Mouse (Mus musculus) midbrain, embryonic 15.5 days (tissue): ENCODE measurements around the gene Pcgf3. TPM values are rescaled to one million over a fixed set of nuclear protein-coding genes. Genes with fewer than 3 reads are reported as not detected.

Experiments used
- ATAC-seq: fragments of 200-750 bp; cut with Nextera tagmentation; replicated peaks from 2 replicates; pipeline ENCODE4 v1.8.0; 2017; ENCODE audit warnings: moderate TSS enrichment
- H3K27ac ChIP-seq: fragments of 300-500 bp; sonication (generic); 2 replicates; pipeline ENCODE4 v1.5.1; 2015; ENCODE audit warnings: mild to moderate bottlenecking, inconsistent platforms
- H3K27me3 ChIP-seq: fragments of 300-500 bp; sonication (generic); replicated peaks from 2 replicates; pipeline ENCODE4 v1.6.1; 2015; ENCODE audit warnings: inconsistent platforms
- H3K36me3 ChIP-seq: fragments of 300-500 bp; sonication (generic); replicated peaks from 2 replicates; pipeline ENCODE4 v1.6.1; 2015; ENCODE audit warnings: inconsistent platforms
- H3K4me1 ChIP-seq: fragments of 300-500 bp; sonication (generic); 2 replicates; pipeline ENCODE4 v1.6.1; 2015; ENCODE audit warnings: inconsistent platforms
- H3K4me2 ChIP-seq: fragments of 300-500 bp; sonication (generic); 2 replicates; pipeline ENCODE4 v1.6.1; 2015; ENCODE audit warnings: inconsistent platforms, mild to moderate bottlenecking, moderate library complexity
- H3K4me3 ChIP-seq: fragments of 300-500 bp; sonication (generic); 2 replicates; pipeline ENCODE4 v1.5.1; 2015; ENCODE audit warnings: mild to moderate bottlenecking, inconsistent platforms
- H3K9ac ChIP-seq: fragments of 300-500 bp; sonication (generic); 2 replicates; pipeline ENCODE4 v1.6.1; 2015; ENCODE audit warnings: mild to moderate bottlenecking, inconsistent platforms
- H3K9me3 ChIP-seq: fragments of 300-500 bp; sonication (generic); 2 replicates; pipeline ENCODE4 v1.6.1; 2016; ENCODE audit warnings: inconsistent platforms
- WGBS: fragments of 180-500 bp; shearing (Covaris S2); methylation state at CpG from one replicate; pipeline ENCODE4 v1.1.7; 2015; ENCODE audit warnings: mixed read lengths; 5-methylcytosine and 5-hydroxymethylcytosine counted together
- polyA plus RNA-seq: library from polyadenylated mRNA; unstranded; fragments of >200 nt; fragmentation: Nextera tagmentation; extraction: Ambion mirVana; gene quantifications from 2 replicates; pipeline ENCODE4 v1.2.1, GENCODE M21; 2015

Gene Pcgf3
- polyA plus RNA-seq, 1 experiment from 2014 or later = 32.2 TPM

GRCm38 (mm10) chr5:108450837-108451540 is 10.0 kb upstream of the Pcgf3 start:
- Histone ChIP-seq H3K27me3 (peaks cover 15% of the 10 kb centered on the region), H3K9ac (no peak overlapping the region), H3K4me1 (no peaks in the 10 kb centered on the region), H3K4me2 (no peak overlapping the region), H3K27ac (no peak overlapping the region), H3K9me3 (no peaks in the 10 kb centered on the region), H3K4me3 (no peak overlapping the region), H3K36me3 (no peaks in the 10 kb centered on the region)
- WGBS = 77% methylated on average over 8 of the region's 8 CpGs
- ATAC-seq = no peak

GRCm38 (mm10) chr5:108451611-108452010 is 9.4 kb upstream of the Pcgf3 start:
- no peak overlapping the region for H3K4me3 ChIP-seq
- no peak overlapping the region for H3K27ac ChIP-seq
- H3K36me3 ChIP-seq = no peaks in the 10 kb centered on the region
- no peak overlapping the region for H3K9ac ChIP-seq
- no peak overlapping the region for H3K4me2 ChIP-seq
- no peak for ATAC-seq
- peaks cover 15% of the 10 kb centered on the region for H3K27me3 ChIP-seq
- whole genome bisulfite sequencing = 72% methylated on average over 1 of the region's 1 CpGs
- H3K9me3 ChIP-seq = no peaks in the 10 kb centered on the region
- no peaks in the 10 kb centered on the region for H3K4me1 ChIP-seq

GRCm38 (mm10) chr5:108452422-108452821 is 8.6 kb upstream of the Pcgf3 start:
- H3K36me3 ChIP-seq = no peaks in the 10 kb centered on the region
- ATAC-seq = no peak
- no peak overlapping the region for H3K27ac ChIP-seq
- H3K9me3 ChIP-seq = no peaks in the 10 kb centered on the region
- H3K4me3 ChIP-seq = no peak overlapping the region
- H3K27me3 ChIP-seq = peaks cover 15% of the 10 kb centered on the region
- no peaks in the 10 kb centered on the region for H3K4me1 ChIP-seq
- no peak overlapping the region for H3K9ac ChIP-seq
- H3K4me2 ChIP-seq = no peak overlapping the region
- 86% methylated on average over 1 of the region's 1 CpGs for WGBS

DNA sequence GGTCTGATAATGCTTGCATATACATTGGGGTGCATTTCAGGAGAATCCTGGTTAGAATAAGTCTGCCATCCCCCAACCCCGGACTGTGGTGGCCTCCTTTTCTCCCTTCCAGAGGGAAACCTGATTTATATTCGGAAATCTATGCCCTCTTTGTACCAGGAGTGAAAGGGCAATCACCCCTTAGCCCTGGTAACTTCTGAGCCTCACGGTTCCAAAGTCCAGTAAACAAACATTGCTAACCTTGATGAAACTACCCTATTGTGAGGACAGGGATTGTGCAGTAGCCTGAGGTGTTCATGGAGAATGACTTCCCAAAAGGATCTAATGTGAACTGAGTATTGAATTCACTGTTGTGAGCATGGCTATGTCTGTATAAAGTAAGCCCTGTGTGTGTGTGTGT is 6.9 kb upstream of the Pcgf3 start:
- no peak overlapping the region for H3K9ac ChIP-seq
- no peaks in the 10 kb centered on the region for H3K4me1 ChIP-seq
- no peak overlapping the region for H3K27ac ChIP-seq
- H3K36me3 ChIP-seq = no peaks in the 10 kb centered on the region
- peaks cover 14% of the 10 kb centered on the region for H3K27me3 ChIP-seq
- no peak overlapping the region for H3K4me3 ChIP-seq
- no peaks in the 10 kb centered on the region for H3K9me3 ChIP-seq
- no peak for ATAC-seq
- 42% methylated on average over 3 of the region's 3 CpGs for WGBS
- H3K4me2 ChIP-seq = no peak overlapping the region

DNA sequence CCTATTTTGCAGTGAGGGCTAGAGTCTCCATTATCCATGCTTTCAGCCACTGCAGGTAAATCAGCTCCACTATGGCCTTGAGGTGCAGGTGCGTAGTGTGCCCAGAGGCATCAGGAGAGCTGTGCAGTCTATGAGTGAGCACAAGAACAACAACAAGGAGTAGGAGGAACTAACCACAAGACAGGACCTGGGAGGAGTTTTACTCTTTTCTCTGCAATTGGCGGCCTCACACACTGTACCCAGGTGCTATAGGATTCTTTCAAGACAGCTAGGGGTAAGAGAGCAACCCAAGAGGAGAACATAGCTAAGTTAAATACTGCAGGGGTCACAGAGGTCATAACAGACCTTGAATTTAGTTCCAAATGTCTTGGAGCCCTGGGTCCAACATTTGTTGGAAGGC is 2.3 kb upstream of the Pcgf3 start:
- peaks cover 6% of the 10 kb centered on the region for H3K27me3 ChIP-seq
- H3K27ac ChIP-seq = no peak overlapping the region
- H3K36me3 ChIP-seq = no peaks in the 10 kb centered on the region
- no peak overlapping the region for H3K4me2 ChIP-seq
- no peaks in the 10 kb centered on the region for H3K9me3 ChIP-seq
- WGBS = 78% methylated on average over 2 of the region's 2 CpGs
- H3K4me3 ChIP-seq = no peak overlapping the region
- peaks cover 23% of the 10 kb centered on the region for H3K4me1 ChIP-seq
- ATAC-seq = no peak
- H3K9ac ChIP-seq = no peak overlapping the region

GRCm38 (mm10) chr5:108460461-108460860 is 571 bp upstream of the Pcgf3 start:
- Histone ChIP-seq H3K4me1 (peaks cover 32% of the 10 kb centered on the region), H3K27me3 (peaks cover 6% of the 10 kb centered on the region), H3K27ac (no peak overlapping the region), H3K9me3 (no peaks in the 10 kb centered on the region), H3K36me3 (no peaks in the 10 kb centered on the region), H3K9ac (peak overlapping the region; percentile 100; the same call in 1 of the 2 replicates), H3K4me2 (peak overlapping the region; percentile 95), H3K4me3 (peak overlapping the region; percentile 97)
- 44% methylated on average over 6 of the region's 6 CpGs for WGBS
- peak; percentile 38 for ATAC-seq

DNA sequence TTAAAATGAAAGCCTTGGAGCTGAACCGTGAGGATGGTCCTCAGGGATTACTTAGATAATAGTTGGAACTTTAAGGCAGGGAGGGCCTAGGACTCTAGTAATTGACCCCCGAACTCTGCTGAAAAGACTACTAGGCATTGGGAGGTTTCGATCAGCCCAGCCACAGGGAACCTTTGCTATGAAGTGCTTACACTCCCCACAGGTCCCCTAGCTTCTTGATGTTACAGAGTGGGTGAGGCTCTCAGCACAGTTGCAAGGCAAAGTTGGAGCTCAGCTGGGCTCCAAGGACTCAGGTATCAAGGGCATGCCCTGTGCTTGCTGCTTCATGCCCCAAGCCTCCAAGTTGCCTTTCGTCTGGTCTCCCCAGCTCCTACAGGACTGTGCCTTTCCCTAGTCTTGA is 1.4 kb downstream of the Pcgf3 start:
- Histone ChIP-seq H3K9ac (peak overlapping the region; percentile 100), H3K36me3 (no peaks in the 10 kb centered on the region), H3K9me3 (no peaks in the 10 kb centered on the region), H3K4me3 (peak overlapping the region; percentile 97), H3K27ac (0 out of 2 replicates have a peak overlapping the region, but pooled peaks have one; percentile 87), H3K4me1 (peaks cover 48% of the 10 kb centered on the region), H3K27me3 (peaks cover 6% of the 10 kb centered on the region), H3K4me2 (peak overlapping the region; percentile 95)
- no peak for ATAC-seq
- WGBS = 45% methylated on average over 4 of the region's 4 CpGs

DNA sequence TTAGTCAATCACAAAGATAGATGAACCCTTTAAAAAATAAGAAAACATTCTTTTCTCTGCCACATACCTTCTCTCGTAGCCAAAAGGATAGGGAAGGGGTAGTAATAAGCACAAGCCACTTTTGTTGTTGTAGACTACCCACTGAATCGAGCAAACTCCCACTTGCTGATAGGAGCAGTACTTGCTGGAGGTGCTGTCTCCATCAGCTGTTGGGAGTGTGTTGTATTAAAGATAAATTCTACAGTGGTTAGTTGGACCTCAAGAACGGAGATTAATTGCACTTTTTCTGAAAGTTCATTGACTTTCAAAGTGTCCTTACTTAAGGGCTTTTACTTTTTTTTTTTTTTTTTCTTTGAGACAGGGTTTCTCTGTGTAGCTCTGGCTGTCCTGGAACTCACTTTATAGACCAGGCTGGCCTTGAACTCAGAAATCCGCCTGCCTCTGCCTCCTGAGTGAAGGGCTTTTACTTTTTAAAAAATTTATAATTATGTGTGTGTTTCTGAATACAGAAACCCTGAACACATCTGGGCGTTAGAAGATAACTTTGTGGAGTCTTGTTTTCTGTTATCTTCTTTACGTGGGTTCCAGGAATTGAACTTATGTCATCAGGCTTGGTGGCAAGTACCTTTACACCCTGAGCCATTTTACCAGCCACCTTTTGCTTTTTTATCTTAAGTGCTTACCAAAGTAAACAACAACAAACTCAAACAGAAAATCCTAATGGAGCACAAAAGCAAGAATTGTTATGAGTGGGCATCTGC is 4.3 kb downstream of the Pcgf3 start:
- no peak overlapping the region for H3K27ac ChIP-seq
- peaks cover 51% of the 10 kb centered on the region for H3K4me1 ChIP-seq
- H3K4me2 ChIP-seq = no peak overlapping the region
- no peak overlapping the region for H3K9ac ChIP-seq
- H3K4me3 ChIP-seq = no peak overlapping the region
- ATAC-seq = no peak
- H3K36me3 ChIP-seq = no peaks in the 10 kb centered on the region
- 92% methylated on average over 6 of the region's 6 CpGs for WGBS
- no peaks in the 10 kb centered on the region for H3K27me3 ChIP-seq
- no peaks in the 10 kb centered on the region for H3K9me3 ChIP-seq

DNA sequence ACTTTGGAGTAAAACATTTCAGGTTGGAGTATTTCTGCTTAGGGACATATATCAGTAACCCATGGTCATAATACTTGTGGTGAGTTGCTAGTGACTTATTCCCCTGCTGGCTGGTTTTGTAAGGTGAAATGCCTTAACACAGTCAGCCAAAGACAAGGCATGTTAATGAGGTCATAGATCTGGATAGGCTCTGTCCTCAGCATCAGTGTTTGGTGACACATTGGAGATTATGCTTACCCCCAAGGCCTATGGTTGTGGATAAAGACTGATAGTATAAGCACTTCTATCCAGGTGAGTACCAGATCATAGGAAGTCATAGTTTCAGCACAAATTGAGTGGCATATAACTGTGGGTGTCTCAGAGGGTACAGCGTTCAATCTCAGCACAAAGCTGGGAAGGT is 5.6 kb downstream of the Pcgf3 start:
- Histone ChIP-seq H3K4me2 (no peak overlapping the region), H3K9ac (no peak overlapping the region), H3K27me3 (no peaks in the 10 kb centered on the region), H3K27ac (no peak overlapping the region), H3K36me3 (no peaks in the 10 kb centered on the region), H3K4me3 (no peak overlapping the region), H3K4me1 (peaks cover 45% of the 10 kb centered on the region), H3K9me3 (no peaks in the 10 kb centered on the region)
- 98% methylated on average over 1 of the region's 1 CpGs for WGBS
- no peak for ATAC-seq

DNA sequence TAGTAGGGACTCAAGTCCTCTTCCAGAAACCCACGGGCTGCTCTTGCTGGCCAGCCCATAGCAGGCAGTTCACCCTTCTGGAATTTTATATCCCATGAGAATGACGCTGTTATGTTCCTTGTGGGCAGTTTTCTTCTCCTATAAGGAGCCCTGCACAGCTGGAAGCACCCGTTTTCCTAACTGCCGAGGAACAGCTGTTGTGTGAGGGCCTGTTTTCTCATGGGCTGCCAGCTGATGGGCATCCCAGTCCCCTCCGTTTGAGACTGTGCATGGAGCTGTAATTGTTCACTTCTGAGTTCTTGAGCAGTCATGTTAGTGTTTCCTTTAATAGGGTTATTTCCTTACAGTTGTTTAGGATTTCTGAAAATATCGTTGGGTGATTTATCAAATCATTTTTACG is 8.6 kb downstream of the Pcgf3 start:
- H3K27me3 ChIP-seq = no peaks in the 10 kb centered on the region
- H3K36me3 ChIP-seq = peaks cover 20% of the 10 kb centered on the region
- no peak overlapping the region for H3K27ac ChIP-seq
- H3K9ac ChIP-seq = no peak overlapping the region
- peaks cover 18% of the 10 kb centered on the region for H3K4me1 ChIP-seq
- WGBS = 80% methylated on average over 7 of the region's 7 CpGs
- no peak overlapping the region for H3K4me3 ChIP-seq
- no peak overlapping the region for H3K4me2 ChIP-seq
- ATAC-seq = no peak
- H3K9me3 ChIP-seq = no peaks in the 10 kb centered on the region

DNA sequence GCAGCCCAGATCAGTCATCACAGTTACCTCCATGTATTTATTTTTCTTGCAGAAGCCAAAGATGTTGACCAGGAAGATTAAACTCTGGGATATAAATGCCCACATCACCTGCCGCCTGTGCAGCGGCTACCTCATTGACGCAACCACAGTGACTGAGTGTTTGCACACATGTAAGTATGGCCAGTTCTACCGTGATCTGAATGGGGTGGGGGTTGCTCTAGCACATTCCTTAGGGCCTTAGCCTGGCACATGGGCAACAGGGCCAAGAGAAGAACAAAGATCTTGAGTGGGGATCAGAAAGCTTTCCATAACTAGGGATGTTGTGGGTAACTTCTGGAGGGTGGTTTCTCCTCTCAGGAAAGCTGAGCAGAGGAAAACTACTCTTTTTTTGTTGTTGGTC is 12.7 kb downstream of the Pcgf3 start:
- ATAC-seq = no peak
- Histone ChIP-seq H3K9me3 (no peaks in the 10 kb centered on the region), H3K4me3 (no peak overlapping the region), H3K4me1 (0 out of 2 replicates have a peak, but pooled peaks cover 2% of the 10 kb centered on the region), H3K27ac (no peak overlapping the region), H3K9ac (no peak overlapping the region), H3K27me3 (no peaks in the 10 kb centered on the region), H3K36me3 (peaks cover 56% of the 10 kb centered on the region), H3K4me2 (no peak overlapping the region)
- 87% methylated on average over 4 of the region's 4 CpGs for WGBS

DNA sequence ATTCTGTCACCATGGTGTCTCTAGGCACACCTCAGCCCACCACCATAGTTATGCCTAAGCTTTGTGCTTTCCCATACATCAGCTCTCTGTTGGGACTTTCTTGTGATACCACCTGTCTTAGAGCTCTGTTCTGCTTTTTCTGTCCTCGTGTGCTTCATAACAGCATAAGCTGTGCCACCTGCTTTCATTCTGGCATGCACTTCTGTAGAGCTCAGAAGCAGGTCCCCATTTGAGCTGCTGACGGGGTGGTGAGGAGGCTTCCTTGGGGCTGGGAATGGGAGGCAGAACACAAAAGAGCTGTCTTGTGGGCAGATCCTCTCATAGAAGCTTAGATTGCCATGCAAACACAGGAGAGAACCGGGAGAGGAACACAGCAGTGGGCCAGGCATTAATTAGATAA is 14.9 kb downstream of the Pcgf3 start:
- no peak for ATAC-seq
- no peak overlapping the region for H3K9ac ChIP-seq
- H3K4me3 ChIP-seq = no peak overlapping the region
- peaks cover 56% of the 10 kb centered on the region for H3K36me3 ChIP-seq
- 89% methylated on average over 3 of the region's 3 CpGs for WGBS
- no peaks in the 10 kb centered on the region for H3K27me3 ChIP-seq
- no peak overlapping the region for H3K27ac ChIP-seq
- no peaks in the 10 kb centered on the region for H3K4me1 ChIP-seq
- H3K9me3 ChIP-seq = no peaks in the 10 kb centered on the region
- H3K4me2 ChIP-seq = no peak overlapping the region

- H3K9ac ChIP-seq = no peak overlapping the region
- no peak overlapping the region for H3K27ac ChIP-seq
- H3K36me3 ChIP-seq = peaks cover 15% of the 10 kb centered on the region; the same call in 1 of the 2 replicates
- H3K4me3 ChIP-seq = no peak overlapping the region
- no peak for ATAC-seq
- 95% methylated on average over 6 of the region's 6 CpGs for WGBS
- no peaks in the 10 kb centered on the region for H3K9me3 ChIP-seq
- no peaks in the 10 kb centered on the region for H3K4me1 ChIP-seq
- no peak overlapping the region for H3K4me2 ChIP-seq
- no peaks in the 10 kb centered on the region for H3K27me3 ChIP-seq
Observed at GRCm38 (mm10) chr5:108483006-108483405, 22.0 kb downstream of the Pcgf3 start.
